Mouse (Mus musculus): ENCODE measurements around the gene Nyap2. TPM values are rescaled to one million over a fixed set of nuclear protein-coding genes. Genes with fewer than 3 reads are reported as not detected.
"Not testable (repeated sequence)": the region's sequence is repeated elsewhere in the genome, so short reads cannot be mapped to it uniquely, and the experiment has no call there.

Gene Nyap2
- polyA plus RNA-seq, 1 experiment from 2014 or later: not detected

DNA sequence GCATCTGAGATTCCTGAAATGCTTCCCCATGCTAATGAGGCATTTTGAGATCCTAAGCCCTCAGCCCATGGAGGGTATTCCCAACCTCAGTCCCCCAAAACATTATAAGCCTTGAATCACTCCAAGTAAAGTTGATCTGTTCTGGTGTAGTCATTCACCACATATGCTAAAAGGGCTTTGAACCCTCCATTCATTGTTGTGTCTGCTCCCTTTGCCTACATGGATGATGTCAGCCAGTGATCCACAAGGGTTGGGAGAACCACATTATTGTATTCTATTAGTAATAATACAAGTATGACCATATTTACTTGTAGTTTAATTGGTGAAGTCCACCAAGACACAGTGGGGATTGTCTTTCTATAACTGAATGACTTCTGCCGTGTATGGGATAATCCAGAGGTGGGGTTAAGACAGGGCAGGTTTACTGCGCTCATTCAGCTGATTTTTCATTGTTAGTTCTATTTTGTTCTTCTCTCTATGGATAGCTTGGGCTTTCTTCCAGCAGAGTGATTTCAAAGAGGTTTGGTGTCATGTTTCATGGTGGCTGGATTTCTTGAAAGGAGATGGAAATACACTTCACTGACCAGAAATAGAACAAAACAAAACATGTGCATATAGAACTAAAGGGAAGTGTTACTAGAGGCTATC lies 155.1 kb downstream of the Nyap2 start:
- Histone ChIP-seq H3K4me3 (ENCODE audit: low read depth, low read length) (no peak overlapping the region), H3K4me1 (ENCODE audit: control insufficient read depth, insufficient read depth, low read length) (no peaks in the 10 kb centered on the region), H3K9me3 (ENCODE audit: control insufficient read depth, low read length) (no peaks in the 10 kb centered on the region), H3K9ac (ENCODE audit: low read length) (no peak overlapping the region), H3K4me2 (ENCODE audit: low read depth, severe bottlenecking) (no peak overlapping the region), H3K36me3 (ENCODE audit: control insufficient read depth, insufficient read depth, low read length) (no peaks in the 10 kb centered on the region), H3K27ac (replicated peaks; ENCODE audit: low read depth, low read length) (no peak overlapping the region), H3K27me3 (ENCODE audit: control insufficient read depth, insufficient read depth, low read length) (no peaks in the 10 kb centered on the region)
- ATAC-seq (ENCODE audit: insufficient number of reproducible peaks, low FRiP score, low TSS enrichment, low read depth) (no peak), DNase-seq (ENCODE audit: low spot score) (no peak)
- 78% methylated on average over 2 of the region's 2 CpGs for WGBS

DNA sequence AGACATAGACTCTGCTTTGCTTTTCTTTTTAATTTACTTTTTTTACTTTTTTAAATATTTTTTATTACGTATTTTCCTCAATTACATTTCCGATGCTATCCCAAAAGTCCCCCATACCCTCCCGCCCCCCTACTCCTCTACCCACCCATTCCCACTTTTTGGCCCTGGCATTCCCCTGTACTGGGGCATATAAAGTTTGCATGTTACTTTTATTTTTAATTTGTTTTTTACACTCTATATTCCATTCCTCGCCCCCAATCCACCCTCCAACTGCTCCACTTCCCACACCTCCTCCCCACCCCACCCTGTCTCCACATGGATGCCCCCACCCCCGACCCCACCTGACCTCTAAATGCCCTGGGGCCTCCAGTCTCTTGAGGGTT lies 155.6 kb downstream of the Nyap2 start:
- not testable (repeated sequence) for H3K4me2 ChIP-seq (ENCODE audit: low read depth, severe bottlenecking); DNase-seq (ENCODE audit: low spot score); H3K9me3 ChIP-seq (ENCODE audit: control insufficient read depth, low read length); H3K9ac ChIP-seq (ENCODE audit: low read length); H3K27me3 ChIP-seq (ENCODE audit: control insufficient read depth, insufficient read depth, low read length); H3K36me3 ChIP-seq (ENCODE audit: control insufficient read depth, insufficient read depth, low read length); ATAC-seq (ENCODE audit: insufficient number of reproducible peaks, low FRiP score, low TSS enrichment, low read depth); H3K4me3 ChIP-seq (ENCODE audit: low read depth, low read length); H3K27ac ChIP-seq (replicated peaks; ENCODE audit: low read depth, low read length); H3K4me1 ChIP-seq (ENCODE audit: control insufficient read depth, insufficient read depth, low read length)
- 88% methylated on average over 5 of the region's 5 CpGs for WGBS

DNA sequence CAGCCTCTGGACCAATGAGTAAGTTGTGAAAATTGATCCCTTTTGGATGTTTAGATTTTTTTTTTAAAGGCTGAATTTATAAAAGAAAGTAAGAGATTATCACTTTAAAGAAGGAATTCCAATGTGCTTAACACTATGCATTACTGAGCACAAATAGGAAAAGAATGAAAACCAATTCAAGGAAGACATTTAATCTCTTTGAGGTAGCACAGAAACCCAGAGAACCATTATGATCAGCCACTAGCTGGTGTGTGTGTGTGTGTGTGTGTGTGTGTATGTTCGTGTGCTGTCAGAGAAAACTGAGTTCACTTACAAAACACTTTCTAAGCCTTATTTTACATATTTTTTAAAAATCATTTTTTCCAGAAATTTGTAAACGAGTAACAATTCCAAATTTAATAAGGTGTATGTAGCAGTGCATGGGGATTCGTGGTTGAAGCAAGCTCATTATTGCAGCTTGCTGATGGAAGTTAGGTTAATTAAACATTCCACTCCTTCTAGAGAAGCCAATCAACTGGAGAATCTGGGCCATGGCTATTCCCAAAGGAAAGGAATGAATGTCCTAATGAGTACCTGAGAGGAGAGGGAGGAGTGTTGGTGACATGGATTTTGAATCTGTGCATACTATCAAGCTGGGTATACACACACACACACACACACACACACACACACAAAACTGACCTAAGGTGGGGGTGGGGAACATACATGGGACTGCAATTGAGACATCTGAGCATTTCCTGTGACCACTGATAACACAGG lies 171.9 kb downstream of the Nyap2 start:
- Histone ChIP-seq H3K27ac (replicated peaks; ENCODE audit: low read depth, low read length) (no peak overlapping the region), H3K9me3 (ENCODE audit: control insufficient read depth, low read length) (no peaks in the 10 kb centered on the region), H3K4me1 (ENCODE audit: control insufficient read depth, insufficient read depth, low read length) (no peaks in the 10 kb centered on the region), H3K4me2 (ENCODE audit: low read depth, severe bottlenecking) (no peak overlapping the region), H3K4me3 (ENCODE audit: low read depth, low read length) (no peak overlapping the region), H3K36me3 (ENCODE audit: control insufficient read depth, insufficient read depth, low read length) (no peaks in the 10 kb centered on the region), H3K27me3 (ENCODE audit: control insufficient read depth, insufficient read depth, low read length) (no peaks in the 10 kb centered on the region), H3K9ac (ENCODE audit: low read length) (no peak overlapping the region)
- no peak for DNase-seq (ENCODE audit: low spot score)
- no peak for ATAC-seq (ENCODE audit: insufficient number of reproducible peaks, low FRiP score, low TSS enrichment, low read depth)
- whole genome bisulfite sequencing: 79% methylated on average over 3 of the region's 3 CpGs

DNA sequence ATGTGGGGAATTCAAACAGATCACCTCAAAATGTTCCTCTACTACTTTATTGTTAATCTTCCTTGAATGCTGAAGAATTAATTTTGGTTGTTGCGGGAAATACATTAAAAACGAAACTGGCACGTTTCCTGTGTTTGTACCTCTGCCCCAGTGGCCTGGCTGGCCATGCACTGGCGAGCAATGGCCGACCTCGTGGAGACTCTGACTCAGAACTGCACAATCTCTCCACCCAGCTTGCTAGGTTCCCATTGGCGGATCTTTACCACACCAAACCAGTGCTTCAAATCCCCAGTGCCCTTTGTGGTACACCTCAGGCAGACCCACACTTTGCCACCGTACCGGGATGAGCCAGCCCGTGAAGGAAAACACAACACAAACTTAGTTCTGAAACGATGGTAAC lies 173.3 kb downstream of the Nyap2 start:
- H3K27ac ChIP-seq (replicated peaks; ENCODE audit: low read depth, low read length): no peak overlapping the region
- H3K9ac ChIP-seq (ENCODE audit: low read length): no peak overlapping the region
- 91% methylated on average over 11 of the region's 11 CpGs for WGBS
- no peaks in the 10 kb centered on the region for H3K9me3 ChIP-seq (ENCODE audit: control insufficient read depth, low read length)
- no peaks in the 10 kb centered on the region for H3K4me1 ChIP-seq (ENCODE audit: control insufficient read depth, insufficient read depth, low read length)
- H3K36me3 ChIP-seq (ENCODE audit: control insufficient read depth, insufficient read depth, low read length): no peaks in the 10 kb centered on the region
- no peaks in the 10 kb centered on the region for H3K27me3 ChIP-seq (ENCODE audit: control insufficient read depth, insufficient read depth, low read length)
- no peak overlapping the region for H3K4me2 ChIP-seq (ENCODE audit: low read depth, severe bottlenecking)
- no peak for DNase-seq (ENCODE audit: low spot score)
- ATAC-seq (ENCODE audit: insufficient number of reproducible peaks, low FRiP score, low TSS enrichment, low read depth): no peak
- H3K4me3 ChIP-seq (ENCODE audit: low read depth, low read length): no peak overlapping the region

DNA sequence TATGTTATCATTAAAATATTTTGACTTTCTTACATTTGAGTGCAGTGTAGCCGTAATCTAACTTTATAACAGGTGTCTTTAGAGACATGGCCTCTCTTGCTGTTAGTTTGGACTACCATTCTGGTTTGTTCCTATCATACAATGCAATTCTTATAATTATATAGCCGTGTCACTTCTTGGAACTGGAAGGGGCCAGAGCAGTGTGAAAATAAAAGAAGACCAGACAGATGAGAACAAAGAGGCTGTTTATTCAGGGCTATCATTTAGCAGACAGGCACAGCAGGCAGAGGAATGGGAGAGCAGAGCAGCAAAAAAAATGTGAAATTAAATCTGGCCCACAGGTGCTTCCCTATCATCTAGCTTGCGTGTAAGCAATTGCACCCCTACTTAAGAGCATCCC lies 189.7 kb downstream of the Nyap2 start:
- Histone ChIP-seq H3K4me3 (ENCODE audit: low read depth, low read length) (no peak overlapping the region), H3K27ac (replicated peaks; ENCODE audit: low read depth, low read length) (no peak overlapping the region), H3K9me3 (ENCODE audit: control insufficient read depth, low read length) (no peaks in the 10 kb centered on the region), H3K36me3 (ENCODE audit: control insufficient read depth, insufficient read depth, low read length) (no peaks in the 10 kb centered on the region), H3K4me2 (ENCODE audit: low read depth, severe bottlenecking) (no peak overlapping the region), H3K27me3 (ENCODE audit: control insufficient read depth, insufficient read depth, low read length) (no peaks in the 10 kb centered on the region), H3K9ac (ENCODE audit: low read length) (no peak overlapping the region), H3K4me1 (ENCODE audit: control insufficient read depth, insufficient read depth, low read length) (no peaks in the 10 kb centered on the region)
- DNase-seq (ENCODE audit: low spot score) (no peak), ATAC-seq (ENCODE audit: insufficient number of reproducible peaks, low FRiP score, low TSS enrichment, low read depth) (no peak)
- 85% methylated on average over 3 of the region's 3 CpGs for WGBS

DNA sequence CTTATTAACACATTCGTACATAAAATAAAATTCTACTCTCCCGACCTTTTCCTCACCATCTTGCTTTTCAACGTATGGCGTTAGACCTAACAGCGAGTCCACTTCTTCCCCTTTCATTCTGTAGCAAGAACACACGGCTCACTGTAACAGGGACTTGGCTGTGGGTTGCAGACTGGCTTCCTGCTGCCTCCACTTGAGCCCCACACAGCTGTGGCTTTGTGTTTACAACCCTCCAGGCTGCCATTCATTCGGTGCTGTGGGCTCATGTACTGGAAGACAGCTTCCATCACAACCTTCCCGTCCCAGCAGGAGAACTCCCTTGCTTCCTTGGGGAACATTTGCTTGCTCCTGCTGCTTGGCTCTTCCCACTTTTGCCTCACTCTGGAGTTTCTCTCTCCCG lies 204.2 kb downstream of the Nyap2 start:
- Histone ChIP-seq H3K36me3 (ENCODE audit: control insufficient read depth, insufficient read depth, low read length) (no peaks in the 10 kb centered on the region), H3K27me3 (ENCODE audit: control insufficient read depth, insufficient read depth, low read length) (no peaks in the 10 kb centered on the region), H3K9ac (ENCODE audit: low read length) (no peak overlapping the region), H3K9me3 (ENCODE audit: control insufficient read depth, low read length) (no peaks in the 10 kb centered on the region), H3K4me2 (ENCODE audit: low read depth, severe bottlenecking) (no peak overlapping the region), H3K27ac (replicated peaks; ENCODE audit: low read depth, low read length) (no peak overlapping the region), H3K4me3 (ENCODE audit: low read depth, low read length) (no peak overlapping the region), H3K4me1 (ENCODE audit: control insufficient read depth, insufficient read depth, low read length) (no peaks in the 10 kb centered on the region)
- ATAC-seq (ENCODE audit: insufficient number of reproducible peaks, low FRiP score, low TSS enrichment, low read depth) (no peak), DNase-seq (ENCODE audit: low spot score) (peak; percentile 21)
- 52% methylated on average over 9 of the region's 9 CpGs for WGBS

DNA sequence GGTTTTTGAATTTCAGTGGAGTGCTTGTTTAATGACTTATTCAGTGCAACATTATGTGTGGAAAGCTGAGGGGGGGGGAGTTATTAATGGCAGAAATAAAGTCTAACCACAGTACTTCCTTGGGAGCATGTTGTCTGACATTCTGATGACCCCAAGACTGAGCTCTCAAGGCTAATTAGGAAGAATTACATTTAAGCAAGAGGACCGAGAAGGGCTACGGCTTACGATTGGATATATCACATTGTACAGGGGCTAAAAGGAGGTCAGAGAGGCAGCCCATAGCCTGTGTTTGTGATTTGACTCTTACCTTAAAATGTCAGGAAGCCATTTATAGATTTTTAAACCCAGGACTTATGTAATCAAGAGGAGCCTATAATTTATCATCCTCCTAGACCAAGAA lies 208.9 kb downstream of the Nyap2 start:
- Histone ChIP-seq H3K4me3 (ENCODE audit: low read depth, low read length) (no peak overlapping the region), H3K4me1 (ENCODE audit: control insufficient read depth, insufficient read depth, low read length) (no peaks in the 10 kb centered on the region), H3K4me2 (ENCODE audit: low read depth, severe bottlenecking) (no peak overlapping the region), H3K9me3 (ENCODE audit: control insufficient read depth, low read length) (no peaks in the 10 kb centered on the region), H3K27ac (replicated peaks; ENCODE audit: low read depth, low read length) (no peak overlapping the region), H3K9ac (ENCODE audit: low read length) (no peak overlapping the region), H3K36me3 (ENCODE audit: control insufficient read depth, insufficient read depth, low read length) (no peaks in the 10 kb centered on the region), H3K27me3 (ENCODE audit: control insufficient read depth, insufficient read depth, low read length) (no peaks in the 10 kb centered on the region)
- ATAC-seq (ENCODE audit: insufficient number of reproducible peaks, low FRiP score, low TSS enrichment, low read depth) (peak; percentile 60; the same call in 1 of the 2 replicates), DNase-seq (ENCODE audit: low spot score) (no peak)
- WGBS: 21% methylated on average over 3 of the region's 3 CpGs

DNA sequence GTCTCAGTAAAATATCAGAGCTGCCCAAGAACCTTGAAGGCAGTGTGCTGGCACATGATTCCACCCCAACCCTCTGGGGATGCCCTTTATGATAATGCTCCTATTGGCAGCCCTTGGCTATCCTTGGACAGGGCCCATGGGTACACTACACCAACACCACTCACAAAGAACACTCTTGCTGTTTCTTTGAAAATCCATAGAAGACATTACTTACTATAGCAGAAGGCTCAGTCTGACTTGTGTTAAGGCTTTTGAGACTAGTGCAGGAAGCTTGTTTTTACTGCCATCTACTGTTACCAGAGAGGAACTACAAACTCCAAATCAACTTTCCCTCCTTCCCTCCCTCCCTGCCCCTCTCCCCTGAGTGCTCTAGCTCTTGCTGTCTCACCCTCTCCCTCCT lies 210.3 kb downstream of the Nyap2 start:
- H3K27me3 ChIP-seq (ENCODE audit: control insufficient read depth, insufficient read depth, low read length): no peaks in the 10 kb centered on the region
- no peak overlapping the region for H3K27ac ChIP-seq (replicated peaks; ENCODE audit: low read depth, low read length)
- no peak overlapping the region for H3K9ac ChIP-seq (ENCODE audit: low read length)
- peak; percentile 23 for DNase-seq (ENCODE audit: low spot score)
- H3K4me1 ChIP-seq (ENCODE audit: control insufficient read depth, insufficient read depth, low read length): no peaks in the 10 kb centered on the region
- no peaks in the 10 kb centered on the region for H3K36me3 ChIP-seq (ENCODE audit: control insufficient read depth, insufficient read depth, low read length)
- ATAC-seq (ENCODE audit: insufficient number of reproducible peaks, low FRiP score, low TSS enrichment, low read depth): no peak
- no peak overlapping the region for H3K4me3 ChIP-seq (ENCODE audit: low read depth, low read length)
- no peaks in the 10 kb centered on the region for H3K9me3 ChIP-seq (ENCODE audit: control insufficient read depth, low read length)
- H3K4me2 ChIP-seq (ENCODE audit: low read depth, severe bottlenecking): no peak overlapping the region
